Mouse (Mus musculus) right cerebral cortex, postnatal 4 days (tissue): ENCODE results near the gene Olfr127.
"Not testable (repeated sequence)": the region's sequence is repeated elsewhere in the genome, so short reads cannot be mapped to it uniquely, and the experiment has no call there.

Source experiments
- DNase-seq: peaks from one replicate; pipeline ENCODE4 v3.0.0-alpha.2; 2022

Olfr127 gene

GRCm38 (mm10) chr17:37900137-37900536 lies at the start of gene Olfr127:
TSS of gene Olfr127 (plus strand) at chr17:37900437.
- DNase-seq = no peak

- DNase-seq = no peak
Measured at GRCm38 (mm10) chr17:37863901-37864300, 36.3 kb upstream of the Olfr127 start.

GRCm38 (mm10) chr17:37869676-37870205 lies 30.5 kb upstream of the Olfr127 start:
- no peak for DNase-seq

- DNase-seq = no peak
Measured at GRCm38 (mm10) chr17:37873830-37874229, 26.4 kb upstream of the Olfr127 start.

- not testable (repeated sequence) for DNase-seq
Measured at GRCm38 (mm10) chr17:37906821-37907220, 6.6 kb downstream of the Olfr127 start.

GRCm38 (mm10) chr17:37920248-37920647 lies 20.0 kb downstream of the Olfr127 start, which contains the start of gene Olfr128:
TSS of gene Olfr128 (plus strand) at chr17:37920548.
- no peak for DNase-seq

- DNase-seq = no peak
Measured at GRCm38 (mm10) chr17:37952979-37953378, 52.7 kb downstream of the Olfr127 start, which contains the start of gene Olfr761. TSS of gene Olfr761 (minus strand) at chr17:37953079.
